Mouse (Mus musculus) urinary bladder, postnatal 10 days (tissue): Measurements from ENCODE around the gene Naa40.
A peak's percentile ranks its signal among the peaks of the same experiment; 100 is the strongest.

Source experiments
- DNase-seq: peaks from one replicate; pipeline ENCODE4 v3.0.0; 2022; ENCODE audit warnings: low spot score

Naa40 gene

GRCm38 (mm10) chr19:7214484-7214883 lies 26.5 kb downstream of the Naa40 start:
- DNase-seq: no peak

GRCm38 (mm10) chr19:7213010-7213409 lies 28.0 kb downstream of the Naa40 start:
- DNase-seq: no peak

GRCm38 (mm10) chr19:7212216-7212615 lies 28.8 kb downstream of the Naa40 start:
- DNase-seq: no peak

- no peak for DNase-seq
These were observed 30.9 kb downstream of the Naa40 start for GRCm38 (mm10) chr19:7209907-7210646.

GRCm38 (mm10) chr19:7205753-7206736 lies 34.9 kb downstream of the Naa40 start, which contains the start of gene Otub1:
TSS of gene Otub1 (minus strand) at chr19:7206316.
- DNase-seq: peak; percentile 81

- DNase-seq: no peak
These were observed 35.7 kb downstream of the Naa40 start for GRCm38 (mm10) chr19:7205326-7205725.

GRCm38 (mm10) chr19:7204898-7205297 lies 36.1 kb downstream of the Naa40 start:
- no peak for DNase-seq

- no peak for DNase-seq
These were observed 40.6 kb downstream of the Naa40 start for GRCm38 (mm10) chr19:7200427-7200826.

- no peak for DNase-seq
These were observed 41.9 kb downstream of the Naa40 start for GRCm38 (mm10) chr19:7199089-7199488.

GRCm38 (mm10) chr19:7197445-7197844 lies 43.5 kb downstream of the Naa40 start:
- DNase-seq: no peak

- no peak for DNase-seq
These were observed 44.2 kb downstream of the Naa40 start for GRCm38 (mm10) chr19:7196741-7197270.

GRCm38 (mm10) chr19:7195900-7196728 lies 44.9 kb downstream of the Naa40 start:
- no peak for DNase-seq

GRCm38 (mm10) chr19:7192561-7192967 lies 48.4 kb downstream of the Naa40 start:
- no peak for DNase-seq

GRCm38 (mm10) chr19:7191639-7192038 lies 49.3 kb downstream of the Naa40 start:
- DNase-seq: no peak

GRCm38 (mm10) chr19:7190986-7191385 lies 50.0 kb downstream of the Naa40 start:
- no peak for DNase-seq

- DNase-seq: no peak
These were observed 52.0 kb downstream of the Naa40 start for GRCm38 (mm10) chr19:7189026-7189425.

- DNase-seq: no peak
These were observed 53.8 kb downstream of the Naa40 start for GRCm38 (mm10) chr19:7187157-7187556.

- DNase-seq: no peak
These were observed 55.2 kb downstream of the Naa40 start for GRCm38 (mm10) chr19:7185715-7186291.

- DNase-seq: no peak
These were observed 55.9 kb downstream of the Naa40 start for GRCm38 (mm10) chr19:7185059-7185458.

- DNase-seq: no peak
These were observed 57.6 kb downstream of the Naa40 start for GRCm38 (mm10) chr19:7183419-7183818.

- DNase-seq: no peak
These were observed 58.6 kb downstream of the Naa40 start for GRCm38 (mm10) chr19:7182273-7182949.
